Mouse (Mus musculus): Measurements from ENCODE around the gene Umad1. TPM values are rescaled to one million over a fixed set of nuclear protein-coding genes. Genes with fewer than 3 reads are reported as not detected.
A peak's percentile ranks its signal among the peaks of the same experiment; 100 is the strongest.

Gene Umad1
- total RNA-seq, 1 experiment: 0.98 TPM

DNA sequence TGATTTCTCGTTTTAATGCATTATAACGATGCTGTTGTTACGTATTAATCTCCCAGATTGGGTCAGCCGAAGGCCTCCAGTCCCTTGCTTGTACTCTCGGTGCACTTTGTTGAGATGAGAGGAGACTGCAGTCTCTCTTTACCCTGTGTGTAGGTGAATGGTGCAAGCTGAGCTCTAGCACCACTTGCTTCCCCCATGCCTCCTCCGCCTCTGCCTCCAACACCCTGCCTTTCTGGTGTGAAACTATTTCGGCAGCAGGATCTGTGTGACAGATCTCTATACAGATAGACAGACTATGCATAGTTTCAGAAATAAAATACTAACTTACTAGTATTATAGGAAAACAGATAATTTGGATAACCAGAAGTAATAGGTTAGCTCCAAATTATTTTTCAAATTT, 101.7 kb downstream of the Umad1 start:
- Histone ChIP-seq H3K9me3 (ENCODE audit: control insufficient read depth, insufficient read depth, low read depth, low read length) (no peaks in the 10 kb centered on the region), H3K4me1 (ENCODE audit: control insufficient read depth in 2 of 2, insufficient read depth in 2 of 2, low read length in 2 of 2, poor library complexity in 1 of 2) (no peaks in the 10 kb centered on the region), H3K27ac (ENCODE audit: insufficient read depth, low read depth, low read length, poor library complexity, severe bottlenecking) (no peak overlapping the region), H3K4me3 (ENCODE audit: insufficient read depth in 1 of 2, low read depth in 1 of 2, low read length in 2 of 2, poor library complexity in 1 of 2, severe bottlenecking in 1 of 2) (no peak overlapping the region), H3K36me3 (ENCODE audit: control insufficient read depth, insufficient read depth, low read length, poor library complexity, severe bottlenecking) (no peaks in the 10 kb centered on the region), H3K9ac (ENCODE audit: insufficient read depth, low read depth, low read length, poor library complexity, severe bottlenecking) (no peak overlapping the region)
- in situ Hi-C loops (cut with MboI; ENCODE audit: low sequenced_read_pairs in 2 of 2, unreplicated experiment in 2 of 2): no loop called here
- TF ChIP-seq HCFC1 (IDR thresholded peaks at IDR 0.05; ENCODE audit: borderline replicate concordance, insufficient read depth, low read length): no peak
- no peak for TF ChIP-seq CHD2 (IDR thresholded peaks at IDR 0.05; ENCODE audit: low read depth, low read length)
- no peak for TF ChIP-seq ZNF384 (IDR thresholded peaks at IDR 0.05; ENCODE audit: low read depth, low read length)
- no peak for DNase-seq (ENCODE audit: low read depth, low spot score)

DNA sequence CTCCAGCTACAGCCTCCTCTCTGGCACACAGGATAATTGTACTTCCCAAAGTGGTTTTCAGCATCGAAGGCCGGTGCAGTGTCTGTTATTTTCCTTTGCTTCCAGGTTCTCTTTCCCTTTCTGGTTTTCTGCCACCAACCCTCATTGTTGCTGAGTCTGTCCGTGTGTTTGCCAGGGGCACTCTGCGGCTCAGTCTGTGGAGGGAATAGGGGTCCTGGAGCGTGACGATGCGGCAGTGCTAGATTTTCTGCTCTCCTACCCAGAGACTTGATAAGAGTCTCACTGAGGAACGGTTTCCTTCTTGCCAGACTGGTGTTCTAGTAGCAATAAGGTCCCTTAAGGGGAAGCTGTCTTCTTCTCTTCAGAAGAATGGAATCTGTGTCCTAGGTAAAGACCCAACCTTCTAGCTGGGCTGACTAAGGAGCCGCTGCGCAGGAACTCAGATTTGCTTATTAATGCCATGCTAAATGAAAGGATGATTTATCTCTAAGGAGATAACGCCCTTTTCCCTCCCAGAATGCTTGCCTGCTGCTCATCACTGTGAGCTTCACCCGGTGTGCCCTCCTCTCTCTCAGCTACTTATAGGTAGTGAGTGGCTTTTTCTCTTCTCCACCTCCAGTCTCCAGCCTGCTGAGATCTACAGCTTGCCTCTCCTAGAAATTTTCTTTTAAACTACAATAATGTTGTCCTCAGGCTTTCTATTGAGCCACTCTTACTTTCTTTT, 105.1 kb downstream of the Umad1 start:
- in situ Hi-C loops (cut with MboI; ENCODE audit: low sequenced_read_pairs in 2 of 2, unreplicated experiment in 2 of 2): no loop called here
- Histone ChIP-seq H3K4me1 (ENCODE audit: control insufficient read depth in 2 of 2, insufficient read depth in 2 of 2, low read length in 2 of 2, poor library complexity in 1 of 2) (no peaks in the 10 kb centered on the region), H3K36me3 (ENCODE audit: control insufficient read depth, insufficient read depth, low read length, poor library complexity, severe bottlenecking) (no peaks in the 10 kb centered on the region), H3K4me3 (ENCODE audit: insufficient read depth in 1 of 2, low read depth in 1 of 2, low read length in 2 of 2, poor library complexity in 1 of 2, severe bottlenecking in 1 of 2) (no peak overlapping the region), H3K9ac (ENCODE audit: insufficient read depth, low read depth, low read length, poor library complexity, severe bottlenecking) (no peak overlapping the region), H3K9me3 (ENCODE audit: control insufficient read depth, insufficient read depth, low read depth, low read length) (no peaks in the 10 kb centered on the region), H3K27ac (ENCODE audit: insufficient read depth, low read depth, low read length, poor library complexity, severe bottlenecking) (no peak overlapping the region)
- no peak for DNase-seq (ENCODE audit: low read depth, low spot score)
- TF ChIP-seq ZNF384 (IDR thresholded peaks at IDR 0.05; ENCODE audit: low read depth, low read length): no peak
- TF ChIP-seq MAFK (IDR thresholded peaks at IDR 0.05; ENCODE audit: insufficient read depth, low read depth, low read length): no peak
- no peak for TF ChIP-seq CHD2 (IDR thresholded peaks at IDR 0.05; ENCODE audit: low read depth, low read length)
- TF ChIP-seq ZC3H11A (IDR thresholded peaks at IDR 0.05; ENCODE audit: borderline replicate concordance, low read depth, low read length): no peak
- no peak for TF ChIP-seq HCFC1 (IDR thresholded peaks at IDR 0.05; ENCODE audit: borderline replicate concordance, insufficient read depth, low read length)

DNA sequence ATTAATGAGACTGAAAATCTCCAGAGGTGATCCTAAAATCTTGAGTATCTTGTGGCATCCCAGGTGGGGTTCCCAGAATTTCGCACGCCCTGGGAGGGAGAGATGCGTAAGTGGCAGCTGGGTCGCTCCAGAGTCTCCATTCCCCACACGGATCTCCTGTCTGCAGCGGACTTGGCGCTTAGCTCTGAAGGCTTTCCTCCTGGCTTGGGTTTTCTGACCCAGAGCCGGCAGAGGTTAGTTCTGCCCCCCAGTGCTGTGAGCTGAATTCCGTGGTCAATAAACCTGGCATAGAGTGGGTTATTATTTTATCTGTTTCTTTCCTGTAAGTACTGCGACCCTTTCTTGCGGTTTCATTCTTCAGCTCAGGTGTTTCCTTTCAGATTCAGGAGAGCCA, 105.7 kb downstream of the Umad1 start:
- Histone ChIP-seq H3K9me3 (ENCODE audit: control insufficient read depth, insufficient read depth, low read depth, low read length) (no peaks in the 10 kb centered on the region), H3K36me3 (ENCODE audit: control insufficient read depth, insufficient read depth, low read length, poor library complexity, severe bottlenecking) (no peaks in the 10 kb centered on the region), H3K4me3 (ENCODE audit: insufficient read depth in 1 of 2, low read depth in 1 of 2, low read length in 2 of 2, poor library complexity in 1 of 2, severe bottlenecking in 1 of 2) (no peak overlapping the region), H3K9ac (ENCODE audit: insufficient read depth, low read depth, low read length, poor library complexity, severe bottlenecking) (no peak overlapping the region), H3K4me1 (ENCODE audit: control insufficient read depth in 2 of 2, insufficient read depth in 2 of 2, low read length in 2 of 2, poor library complexity in 1 of 2) (no peaks in the 10 kb centered on the region), H3K27ac (ENCODE audit: insufficient read depth, low read depth, low read length, poor library complexity, severe bottlenecking) (no peak overlapping the region)
- no peak for TF ChIP-seq HCFC1 (IDR thresholded peaks at IDR 0.05; ENCODE audit: borderline replicate concordance, insufficient read depth, low read length)
- no peak for TF ChIP-seq MAFK (IDR thresholded peaks at IDR 0.05; ENCODE audit: insufficient read depth, low read depth, low read length)
- TF ChIP-seq ZC3H11A (IDR thresholded peaks at IDR 0.05; ENCODE audit: borderline replicate concordance, low read depth, low read length): no peak
- no peak for TF ChIP-seq ZNF384 (IDR thresholded peaks at IDR 0.05; ENCODE audit: low read depth, low read length)
- no peak for TF ChIP-seq CHD2 (IDR thresholded peaks at IDR 0.05; ENCODE audit: low read depth, low read length)
- no peak for DNase-seq (ENCODE audit: low read depth, low spot score)
- in situ Hi-C loops (cut with MboI; ENCODE audit: low sequenced_read_pairs in 2 of 2, unreplicated experiment in 2 of 2): no loop called here

DNA sequence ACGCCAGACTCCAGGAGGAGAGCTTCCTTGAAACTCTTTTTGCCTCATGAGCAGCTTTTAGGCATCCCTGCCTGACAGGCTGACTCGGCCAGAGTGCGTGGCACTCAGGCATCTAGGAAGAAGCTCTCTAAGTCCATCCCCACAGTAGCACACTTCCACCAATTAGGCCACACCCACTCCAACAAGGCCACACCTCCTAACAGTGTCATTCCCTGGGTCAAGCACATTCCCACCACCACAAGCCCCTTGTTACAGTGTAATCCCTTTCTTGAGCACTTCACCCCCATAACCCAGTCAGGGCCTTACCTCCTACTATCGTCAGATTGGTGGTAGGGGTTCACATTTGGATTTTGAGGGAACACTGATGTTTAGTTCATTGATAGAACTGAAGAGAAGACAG, 108.6 kb downstream of the Umad1 start:
- no peak overlapping the region for H3K27ac ChIP-seq (ENCODE audit: insufficient read depth, low read depth, low read length, poor library complexity, severe bottlenecking)
- H3K4me3 ChIP-seq (ENCODE audit: insufficient read depth in 1 of 2, low read depth in 1 of 2, low read length in 2 of 2, poor library complexity in 1 of 2, severe bottlenecking in 1 of 2): no peak overlapping the region
- peak; percentile 61 for DNase-seq (ENCODE audit: low read depth, low spot score)
- no peak for TF ChIP-seq MAFK (IDR thresholded peaks at IDR 0.05; ENCODE audit: insufficient read depth, low read depth, low read length)
- no peak for TF ChIP-seq CHD2 (IDR thresholded peaks at IDR 0.05; ENCODE audit: low read depth, low read length)
- TF ChIP-seq HCFC1 (IDR thresholded peaks at IDR 0.05; ENCODE audit: borderline replicate concordance, insufficient read depth, low read length): no peak
- TF ChIP-seq ZC3H11A (IDR thresholded peaks at IDR 0.05; ENCODE audit: borderline replicate concordance, low read depth, low read length): no peak
- TF ChIP-seq ZNF384 (IDR thresholded peaks at IDR 0.05; ENCODE audit: low read depth, low read length): no peak
- no peaks in the 10 kb centered on the region for H3K4me1 ChIP-seq (ENCODE audit: control insufficient read depth in 2 of 2, insufficient read depth in 2 of 2, low read length in 2 of 2, poor library complexity in 1 of 2)
- no peaks in the 10 kb centered on the region for H3K36me3 ChIP-seq (ENCODE audit: control insufficient read depth, insufficient read depth, low read length, poor library complexity, severe bottlenecking)
- no peak overlapping the region for H3K9ac ChIP-seq (ENCODE audit: insufficient read depth, low read depth, low read length, poor library complexity, severe bottlenecking)
- in situ Hi-C loops (cut with MboI; ENCODE audit: low sequenced_read_pairs in 2 of 2, unreplicated experiment in 2 of 2): no loop called here
- no peaks in the 10 kb centered on the region for H3K9me3 ChIP-seq (ENCODE audit: control insufficient read depth, insufficient read depth, low read depth, low read length)
